Mouse (Mus musculus) midbrain, embryonic 14.5 days (tissue): ENCODE data around the gene Prox1. TPM values are rescaled to one million over a fixed set of nuclear protein-coding genes. Genes with fewer than 3 reads are reported as not detected.

Experiments used
- ATAC-seq: fragments of 200-750 bp; cut with Nextera tagmentation; 2 replicates; pipeline ENCODE4 v1.8.0; 2017; ENCODE audit warnings: moderate number of reproducible peaks, moderate library complexity; ENCODE audit not compliant: low FRiP score, low TSS enrichment
- DNase-seq: peaks from one replicate; pipeline ENCODE4 v3.0.0-alpha.2; 2015
- H3K27ac ChIP-seq: fragments of 300-500 bp; sonication (generic); replicated peaks from 2 replicates; pipeline ENCODE4 v1.5.1; 2014; ENCODE audit warnings: mild to moderate bottlenecking, low read depth, low read length, moderate library complexity
- H3K27me3 ChIP-seq: fragments of 300-500 bp; sonication (generic); 2 replicates; pipeline ENCODE4 v1.6.1; 2014; ENCODE audit warnings: low read length, control low read depth, mixed read lengths; ENCODE audit not compliant: control insufficient read depth, insufficient read depth
- H3K36me3 ChIP-seq: fragments of 300-500 bp; sonication (generic); 2 replicates; pipeline ENCODE4 v1.6.1; 2014; ENCODE audit warnings: low read length, control low read depth; ENCODE audit not compliant: control insufficient read depth, insufficient read depth
- H3K4me1 ChIP-seq: fragments of 300-500 bp; sonication (generic); 2 replicates; pipeline ENCODE4 v1.6.1; 2014; ENCODE audit warnings: mild to moderate bottlenecking, antibody characterized with exemption, low read length, control low read depth; ENCODE audit not compliant: control insufficient read depth, insufficient read depth
- H3K4me2 ChIP-seq: fragments of 300-500 bp; sonication (generic); 2 replicates; pipeline ENCODE4 v1.6.1; 2014; ENCODE audit warnings: mild to moderate bottlenecking, low read length, moderate library complexity
- H3K4me3 ChIP-seq: fragments of 300-500 bp; sonication (generic); replicated peaks from 2 replicates; pipeline ENCODE4 v1.5.1; 2014; ENCODE audit warnings: low read depth, low read length
- H3K9ac ChIP-seq: fragments of 300-500 bp; sonication (generic); replicated peaks from 2 replicates; pipeline ENCODE4 v1.6.1; 2014; ENCODE audit warnings: mild to moderate bottlenecking, low read length, moderate library complexity
- H3K9me3 ChIP-seq: fragments of 300-500 bp; sonication (generic); 2 replicates; pipeline ENCODE4 v1.6.1; 2016; ENCODE audit warnings: low read length, control low read depth, mixed read lengths; ENCODE audit not compliant: control insufficient read depth
- WGBS: fragments of 180-500 bp; shearing (Covaris S2); extraction: QIAGEN DNeasy Blood & Tissue Kit; methylation state at CpG from one replicate; pipeline ENCODE4 v1.1.7; 2014; 5-methylcytosine and 5-hydroxymethylcytosine counted together
- polyA plus RNA-seq: library from polyadenylated mRNA; unstranded; fragments of >200 nt; fragmentation: Nextera tagmentation; extraction: Ambion mirVana; gene quantifications from 2 replicates; pipeline ENCODE4 v1.2.1, GENCODE M21; 2014

Gene Prox1
- 7.8 and 10.7 TPM in 2 replicates for polyA plus RNA-seq

- ATAC-seq = peak; percentile 87
- Histone ChIP-seq H3K4me1 (peaks cover 25% of the 10 kb centered on the region), H3K27ac (peak within 1 kb of the TSS; percentile 89), H3K9ac (peak within 1 kb of the TSS; percentile 72), H3K36me3 (no peaks in the 10 kb centered on the region), H3K4me3 (peak within 1 kb of the TSS; percentile 66), H3K4me2 (peak within 1 kb of the TSS; percentile 91), H3K9me3 (no peaks in the 10 kb centered on the region), H3K27me3 (peaks cover 40% of the 10 kb centered on the region; the same call in 1 of the 2 replicates)
- DNase-seq = peak; percentile 92
- under 1% methylated on average over 61 of the region's 62 CpGs for WGBS
Observed at GRCm38 (mm10) chr1:190169911-190170818, at the start of gene Prox1. Prox1 (minus strand) TSS chr1:190170714.

DNA sequence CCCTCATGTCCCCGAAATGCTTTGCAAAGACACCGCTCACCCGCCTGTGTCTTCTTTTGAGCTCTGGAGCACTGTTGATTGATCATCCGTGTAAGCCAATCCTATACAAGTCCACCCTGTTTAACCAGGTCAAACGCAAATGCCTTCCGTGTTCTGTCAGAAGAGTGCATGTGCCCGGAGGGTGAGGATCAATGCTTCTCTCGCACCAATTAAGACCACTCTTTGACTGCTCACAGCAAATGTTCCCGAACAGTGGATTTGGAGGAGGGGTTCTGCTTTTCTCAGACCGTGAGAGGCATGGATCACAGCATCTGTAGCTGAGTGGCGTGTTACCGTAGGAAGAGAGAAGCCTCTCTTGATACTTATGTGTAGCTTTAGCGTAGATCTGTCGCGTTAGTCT, 46.1 kb upstream of the Prox1 start:
- H3K4me2 ChIP-seq = no peak overlapping the region
- no peak overlapping the region for H3K27ac ChIP-seq
- H3K4me3 ChIP-seq = no peak overlapping the region
- no peak for ATAC-seq
- WGBS = 51% methylated on average over 15 of the region's 15 CpGs
- no peaks in the 10 kb centered on the region for H3K27me3 ChIP-seq
- H3K36me3 ChIP-seq = no peaks in the 10 kb centered on the region
- H3K4me1 ChIP-seq = no peaks in the 10 kb centered on the region
- peak; percentile 21 for DNase-seq
- no peak overlapping the region for H3K9ac ChIP-seq
- no peaks in the 10 kb centered on the region for H3K9me3 ChIP-seq

- whole genome bisulfite sequencing = 87% methylated on average over 7 of the region's 7 CpGs
- ATAC-seq = no peak
- Histone ChIP-seq H3K4me2 (no peak overlapping the region), H3K4me1 (no peaks in the 10 kb centered on the region), H3K36me3 (no peaks in the 10 kb centered on the region), H3K9ac (no peak overlapping the region), H3K27me3 (no peaks in the 10 kb centered on the region), H3K4me3 (no peak overlapping the region), H3K27ac (no peak overlapping the region), H3K9me3 (peaks cover 3% of the 10 kb centered on the region; the same call in 1 of the 2 replicates)
- DNase-seq = no peak
Observed at GRCm38 (mm10) chr1:190214626-190215025, 44.1 kb upstream of the Prox1 start.

DNA sequence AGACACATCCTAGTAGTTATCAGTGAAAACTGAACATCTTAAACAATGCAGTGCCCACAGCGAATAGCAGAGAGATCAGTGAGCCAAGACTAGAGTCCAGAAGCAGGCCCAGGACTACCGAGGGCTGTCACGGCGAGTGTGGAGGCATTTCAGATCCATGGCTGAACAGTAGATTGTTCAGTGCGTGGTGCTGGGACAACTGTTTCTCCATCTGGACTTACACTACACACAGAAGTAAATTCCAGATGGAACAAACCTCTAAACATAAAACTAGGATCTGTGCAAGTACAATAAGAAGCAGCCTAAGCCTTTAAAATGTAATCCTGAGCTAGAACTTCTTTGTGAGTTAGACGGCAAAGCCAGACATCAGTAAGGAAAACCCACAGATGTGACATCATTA, 42.7 kb upstream of the Prox1 start:
- no peaks in the 10 kb centered on the region for H3K27me3 ChIP-seq
- H3K4me3 ChIP-seq = no peak overlapping the region
- no peak overlapping the region for H3K4me2 ChIP-seq
- no peak overlapping the region for H3K9ac ChIP-seq
- no peaks in the 10 kb centered on the region for H3K4me1 ChIP-seq
- H3K9me3 ChIP-seq = peaks cover 3% of the 10 kb centered on the region; the same call in 1 of the 2 replicates
- DNase-seq = no peak
- ATAC-seq = no peak
- 93% methylated on average over 6 of the region's 6 CpGs for WGBS
- no peak overlapping the region for H3K27ac ChIP-seq
- H3K36me3 ChIP-seq = no peaks in the 10 kb centered on the region

DNA sequence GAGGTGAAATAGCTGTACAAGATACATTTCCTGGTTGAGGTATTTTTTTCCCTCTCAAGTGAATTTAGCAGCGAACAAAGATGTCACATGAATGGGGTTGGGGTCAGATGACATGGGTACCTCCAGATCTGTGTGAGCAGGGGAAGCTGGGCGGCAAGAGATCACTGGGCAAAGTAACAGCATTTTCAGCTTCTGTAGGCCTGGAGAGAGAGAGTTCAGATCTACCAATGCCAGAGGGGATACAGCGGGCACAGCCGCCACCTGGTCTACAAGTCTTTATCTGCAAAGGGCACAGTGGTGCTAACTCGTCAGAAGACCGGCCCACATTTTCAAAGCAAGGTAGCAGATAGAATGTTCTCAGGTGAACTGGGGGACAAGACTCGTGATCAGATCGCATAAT, 36.7 kb upstream of the Prox1 start:
- Histone ChIP-seq H3K36me3 (no peaks in the 10 kb centered on the region), H3K4me3 (no peak overlapping the region), H3K4me1 (no peaks in the 10 kb centered on the region), H3K9ac (no peak overlapping the region), H3K4me2 (no peak overlapping the region), H3K27me3 (no peaks in the 10 kb centered on the region), H3K27ac (no peak overlapping the region), H3K9me3 (peaks cover 3% of the 10 kb centered on the region; the same call in 1 of the 2 replicates)
- 91% methylated on average over 8 of the region's 8 CpGs for WGBS
- ATAC-seq (no peak), DNase-seq (no peak)

DNA sequence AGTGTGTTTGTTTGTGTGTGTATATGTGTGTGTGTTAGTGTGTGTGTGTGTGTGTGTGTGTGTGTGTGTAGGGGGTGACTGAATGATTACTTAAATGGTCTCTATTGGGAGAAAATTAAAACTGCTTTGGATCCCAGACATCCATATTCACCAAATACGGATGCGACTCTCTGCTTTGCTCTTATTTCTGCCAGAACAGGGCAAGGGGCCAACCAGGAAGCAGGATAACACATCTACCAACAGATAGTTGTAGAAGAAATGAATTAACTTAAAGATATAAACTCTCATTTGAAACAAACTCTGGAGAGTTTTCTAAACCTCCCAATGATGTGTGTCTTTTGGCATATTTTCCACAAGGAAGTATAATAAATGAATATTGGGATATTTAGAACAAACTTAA, 35.2 kb upstream of the Prox1 start:
- Histone ChIP-seq H3K9ac (no peak overlapping the region), H3K27ac (no peak overlapping the region), H3K27me3 (no peaks in the 10 kb centered on the region), H3K4me3 (no peak overlapping the region), H3K4me2 (no peak overlapping the region), H3K36me3 (no peaks in the 10 kb centered on the region), H3K9me3 (no peaks in the 10 kb centered on the region), H3K4me1 (no peaks in the 10 kb centered on the region)
- 92% methylated on average over 2 of the region's 2 CpGs for WGBS
- ATAC-seq (no peak), DNase-seq (no peak)

GRCm38 (mm10) chr1:190204378-190205070, 34.0 kb upstream of the Prox1 start:
- no peak overlapping the region for H3K9ac ChIP-seq
- H3K4me2 ChIP-seq = no peak overlapping the region
- H3K9me3 ChIP-seq = no peaks in the 10 kb centered on the region
- DNase-seq (no peak), ATAC-seq (no peak)
- H3K4me3 ChIP-seq = no peak overlapping the region
- H3K36me3 ChIP-seq = no peaks in the 10 kb centered on the region
- H3K27me3 ChIP-seq = no peaks in the 10 kb centered on the region
- no peak overlapping the region for H3K27ac ChIP-seq
- no peaks in the 10 kb centered on the region for H3K4me1 ChIP-seq
- 47% methylated on average over 10 of the region's 10 CpGs for WGBS

DNA sequence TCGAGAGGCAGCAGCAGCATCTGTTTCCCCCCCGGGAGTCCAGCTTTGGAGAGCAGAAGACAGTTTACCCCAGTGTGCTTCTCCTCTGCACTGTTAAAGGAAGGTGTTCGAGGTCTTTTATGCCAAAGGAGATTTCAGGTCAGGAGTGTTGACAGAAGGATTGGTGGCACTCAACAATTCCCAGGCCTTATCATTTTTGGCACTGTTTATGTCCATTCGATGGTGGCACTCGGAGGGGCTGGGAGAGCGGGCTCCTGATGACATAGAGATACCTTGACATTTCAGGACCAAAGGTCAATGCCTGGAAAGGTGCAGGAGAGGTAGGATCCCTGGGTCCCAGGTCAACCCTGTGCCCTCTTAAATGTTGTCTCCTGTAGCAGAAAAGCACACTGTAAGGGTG, 31.2 kb upstream of the Prox1 start:
- H3K4me3 ChIP-seq = no peak overlapping the region
- 91% methylated on average over 6 of the region's 6 CpGs for WGBS
- H3K36me3 ChIP-seq = no peaks in the 10 kb centered on the region
- H3K27me3 ChIP-seq = no peaks in the 10 kb centered on the region
- no peak for ATAC-seq
- DNase-seq = no peak
- no peak overlapping the region for H3K9ac ChIP-seq
- no peak overlapping the region for H3K4me2 ChIP-seq
- H3K9me3 ChIP-seq = no peaks in the 10 kb centered on the region
- H3K27ac ChIP-seq = no peak overlapping the region
- no peaks in the 10 kb centered on the region for H3K4me1 ChIP-seq
